Mouse (Mus musculus) lung, postnatal 0 days (tissue): Measurements from ENCODE around the gene Plac8. TPM values are rescaled to one million over a fixed set of nuclear protein-coding genes. Genes with fewer than 3 reads are reported as not detected.

Experiments used
- ATAC-seq: fragments of 200-750 bp; cut with Nextera tagmentation; 2 replicates; pipeline ENCODE4 v1.8.0; 2017; ENCODE audit warnings: moderate library complexity
- DNase-seq: peaks from one replicate; pipeline ENCODE4 v3.0.0-alpha.2; 2016; ENCODE audit warnings: low spot score
- H3K27ac ChIP-seq: fragments of 300-500 bp; sonication (generic); 2 replicates; pipeline ENCODE4 v1.5.1; 2014; ENCODE audit warnings: antibody characterized with exemption, mild to moderate bottlenecking, low read length, mixed read lengths
- H3K27me3 ChIP-seq: fragments of 300-500 bp; sonication (generic); replicated peaks from 2 replicates; pipeline ENCODE4 v1.6.1; 2014; ENCODE audit warnings: low read length, mixed read lengths; ENCODE audit not compliant: insufficient read depth
- H3K36me3 ChIP-seq: fragments of 300-500 bp; sonication (generic); 2 replicates; pipeline ENCODE4 v1.6.1; 2014; ENCODE audit warnings: low read length, mixed read lengths; ENCODE audit not compliant: insufficient read depth
- H3K4me1 ChIP-seq: fragments of 300-500 bp; sonication (generic); 2 replicates; pipeline ENCODE4 v1.6.1; 2014; ENCODE audit warnings: antibody characterized with exemption, low read depth, low read length, mixed read lengths; ENCODE audit not compliant: insufficient read depth
- H3K4me2 ChIP-seq: fragments of 300-500 bp; sonication (generic); replicated peaks from 2 replicates; pipeline ENCODE4 v1.6.1; 2014; ENCODE audit warnings: low read depth, mild to moderate bottlenecking, low read length, moderate library complexity, mixed read lengths
- H3K4me3 ChIP-seq: fragments of 300-500 bp; sonication (generic); 2 replicates; pipeline ENCODE4 v1.5.1; 2014; ENCODE audit warnings: low read depth, low read length
- H3K9ac ChIP-seq: fragments of 300-500 bp; sonication (generic); replicated peaks from 2 replicates; pipeline ENCODE4 v1.6.1; 2014; ENCODE audit warnings: low read depth, mild to moderate bottlenecking
- H3K9me3 ChIP-seq: fragments of 300-500 bp; sonication (generic); 2 replicates; pipeline ENCODE4 v1.6.1; 2016; ENCODE audit warnings: low read length, mixed read lengths
- CTCF ChIP-seq: IDR thresholded peaks from 2 replicates; pipeline ENCODE4 v1.5.1; 2016; ENCODE audit warnings: antibody characterized with exemption, mild to moderate bottlenecking
- EP300 ChIP-seq: IDR thresholded peaks from 2 replicates; pipeline ENCODE4 v1.6.1; 2016; ENCODE audit warnings: antibody characterized with exemption, mild to moderate bottlenecking, control low read depth
- WGBS: fragments of 180-500 bp; shearing (Covaris S2); extraction: QIAGEN DNeasy Blood & Tissue Kit; methylation state at CpG from one replicate; pipeline ENCODE4 v1.1.7; 2014; 5-methylcytosine and 5-hydroxymethylcytosine counted together
- polyA plus RNA-seq: library from polyadenylated mRNA; unstranded; fragments of >200 nt; fragmentation: Nextera tagmentation; extraction: Ambion mirVana; gene quantifications from 2 replicates; pipeline ENCODE4 v1.2.1, GENCODE M21; 2015

Gene Plac8
- polyA plus RNA-seq, 1 experiment from 2014 or later, result 59.3 TPM

- DNase-seq (no peak), ATAC-seq (no peak)
- Histone ChIP-seq H3K4me3 (no peak overlapping the region), H3K4me2 (no peak overlapping the region), H3K27me3 (no peaks in the 10 kb centered on the region), H3K4me1 (no peaks in the 10 kb centered on the region), H3K36me3 (no peaks in the 10 kb centered on the region), H3K9me3 (no peaks in the 10 kb centered on the region), H3K9ac (no peak overlapping the region), H3K27ac (no peak overlapping the region)
- WGBS, result 84% methylated on average over 13 of the region's 13 CpGs
- TF ChIP-seq EP300 (no peak), CTCF (no peak)
Observed at GRCm38 (mm10) chr5:100594803-100595467, 22.9 kb upstream of the Plac8 start.

- H3K27me3 ChIP-seq, result no peaks in the 10 kb centered on the region
- no peaks in the 10 kb centered on the region for H3K4me1 ChIP-seq
- H3K36me3 ChIP-seq, result no peaks in the 10 kb centered on the region
- 0 out of 2 replicates have a peak overlapping the region, but pooled peaks have one; percentile 2 for H3K4me2 ChIP-seq
- peak; percentile 64 for TF ChIP-seq EP300
- TF ChIP-seq CTCF, result no peak
- no peak overlapping the region for H3K4me3 ChIP-seq
- H3K27ac ChIP-seq, result no peak overlapping the region
- 27% methylated on average over 5 of the region's 5 CpGs for WGBS
- no peak overlapping the region for H3K9ac ChIP-seq
- ATAC-seq (peak; percentile 61), DNase-seq (peak; percentile 75)
- no peaks in the 10 kb centered on the region for H3K9me3 ChIP-seq
Observed at GRCm38 (mm10) chr5:100590505-100590904, 18.5 kb upstream of the Plac8 start.

GRCm38 (mm10) chr5:100587626-100588025, 15.6 kb upstream of the Plac8 start:
- DNase-seq (peak; percentile 59), ATAC-seq (no peak)
- Histone ChIP-seq H3K4me3 (no peak overlapping the region), H3K9me3 (no peaks in the 10 kb centered on the region), H3K9ac (no peak overlapping the region), H3K4me1 (no peaks in the 10 kb centered on the region), H3K27me3 (no peaks in the 10 kb centered on the region), H3K4me2 (no peak overlapping the region), H3K36me3 (no peaks in the 10 kb centered on the region), H3K27ac (peak overlapping the region; percentile 57)
- TF ChIP-seq CTCF (no peak), EP300 (no peak)
- WGBS, result 19% methylated on average over 2 of the region's 2 CpGs

- Histone ChIP-seq H3K36me3 (no peaks in the 10 kb centered on the region), H3K9ac (no peak overlapping the region), H3K4me1 (no peaks in the 10 kb centered on the region), H3K27ac (no peak overlapping the region), H3K27me3 (no peaks in the 10 kb centered on the region), H3K9me3 (no peaks in the 10 kb centered on the region), H3K4me3 (no peak overlapping the region), H3K4me2 (no peak overlapping the region)
- no peak for TF ChIP-seq CTCF
- TF ChIP-seq EP300, result no peak
- WGBS, result 91% methylated on average over 7 of the region's 7 CpGs
- no peak for ATAC-seq
- DNase-seq, result no peak
Observed at GRCm38 (mm10) chr5:100587136-100587535, 15.1 kb upstream of the Plac8 start.

GRCm38 (mm10) chr5:100585657-100586056, 13.6 kb upstream of the Plac8 start:
- H3K9me3 ChIP-seq, result no peaks in the 10 kb centered on the region
- TF ChIP-seq EP300 (no peak), CTCF (no peak)
- 75% methylated on average over 3 of the region's 3 CpGs for WGBS

GRCm38 (mm10) chr5:100585206-100585644, 13.2 kb upstream of the Plac8 start:
- Histone ChIP-seq H3K9ac (no peak overlapping the region), H3K4me3 (no peak overlapping the region), H3K27ac (no peak overlapping the region), H3K4me1 (no peaks in the 10 kb centered on the region), H3K36me3 (no peaks in the 10 kb centered on the region), H3K27me3 (no peaks in the 10 kb centered on the region), H3K9me3 (no peaks in the 10 kb centered on the region), H3K4me2 (no peak overlapping the region)
- no peak for DNase-seq
- ATAC-seq, result no peak
- WGBS, result 83% methylated on average over 8 of the region's 8 CpGs
- no peak for TF ChIP-seq CTCF
- no peak for TF ChIP-seq EP300

More at GRCm38 (mm10) chr5:100585657-100586056, 13.6 kb upstream of the Plac8 start:
- DNase-seq (no peak), ATAC-seq (no peak)
- Histone ChIP-seq H3K4me1 (no peaks in the 10 kb centered on the region), H3K36me3 (no peaks in the 10 kb centered on the region), H3K4me2 (no peak overlapping the region), H3K9ac (no peak overlapping the region), H3K4me3 (no peak overlapping the region), H3K27ac (no peak overlapping the region), H3K27me3 (no peaks in the 10 kb centered on the region)
